Mouse (Mus musculus) midbrain, embryonic 14.5 days (tissue): ENCODE measurements around the gene Kif18b. TPM values are rescaled to one million over a fixed set of nuclear protein-coding genes. Genes with fewer than 3 reads are reported as not detected.

Experiments used
- ATAC-seq: fragments of 200-750 bp; cut with Nextera tagmentation; 2 replicates; pipeline ENCODE4 v1.8.0; 2017; ENCODE audit warnings: moderate number of reproducible peaks, moderate library complexity; ENCODE audit not compliant: low FRiP score, low TSS enrichment
- DNase-seq: peaks from one replicate; pipeline ENCODE4 v3.0.0-alpha.2; 2015
- H3K27ac ChIP-seq: fragments of 300-500 bp; sonication (generic); replicated peaks from 2 replicates; pipeline ENCODE4 v1.5.1; 2014; ENCODE audit warnings: mild to moderate bottlenecking, low read depth, low read length, moderate library complexity
- H3K27me3 ChIP-seq: fragments of 300-500 bp; sonication (generic); 2 replicates; pipeline ENCODE4 v1.6.1; 2014; ENCODE audit warnings: low read length, control low read depth, mixed read lengths; ENCODE audit not compliant: control insufficient read depth, insufficient read depth
- H3K36me3 ChIP-seq: fragments of 300-500 bp; sonication (generic); 2 replicates; pipeline ENCODE4 v1.6.1; 2014; ENCODE audit warnings: low read length, control low read depth; ENCODE audit not compliant: control insufficient read depth, insufficient read depth
- H3K4me1 ChIP-seq: fragments of 300-500 bp; sonication (generic); 2 replicates; pipeline ENCODE4 v1.6.1; 2014; ENCODE audit warnings: mild to moderate bottlenecking, antibody characterized with exemption, low read length, control low read depth; ENCODE audit not compliant: control insufficient read depth, insufficient read depth
- H3K4me2 ChIP-seq: fragments of 300-500 bp; sonication (generic); 2 replicates; pipeline ENCODE4 v1.6.1; 2014; ENCODE audit warnings: mild to moderate bottlenecking, low read length, moderate library complexity
- H3K4me3 ChIP-seq: fragments of 300-500 bp; sonication (generic); replicated peaks from 2 replicates; pipeline ENCODE4 v1.5.1; 2014; ENCODE audit warnings: low read depth, low read length
- H3K9ac ChIP-seq: fragments of 300-500 bp; sonication (generic); replicated peaks from 2 replicates; pipeline ENCODE4 v1.6.1; 2014; ENCODE audit warnings: mild to moderate bottlenecking, low read length, moderate library complexity
- H3K9me3 ChIP-seq: fragments of 300-500 bp; sonication (generic); 2 replicates; pipeline ENCODE4 v1.6.1; 2016; ENCODE audit warnings: low read length, control low read depth, mixed read lengths; ENCODE audit not compliant: control insufficient read depth
- WGBS: fragments of 180-500 bp; shearing (Covaris S2); extraction: QIAGEN DNeasy Blood & Tissue Kit; methylation state at CpG from one replicate; pipeline ENCODE4 v1.1.7; 2014; 5-methylcytosine and 5-hydroxymethylcytosine counted together
- polyA plus RNA-seq: library from polyadenylated mRNA; unstranded; fragments of >200 nt; fragmentation: Nextera tagmentation; extraction: Ambion mirVana; gene quantifications from 2 replicates; pipeline ENCODE4 v1.2.1, GENCODE M21; 2014

Kif18b gene
- polyA plus RNA-seq, 1 experiment from 2014 or later = 1.9 TPM

DNA sequence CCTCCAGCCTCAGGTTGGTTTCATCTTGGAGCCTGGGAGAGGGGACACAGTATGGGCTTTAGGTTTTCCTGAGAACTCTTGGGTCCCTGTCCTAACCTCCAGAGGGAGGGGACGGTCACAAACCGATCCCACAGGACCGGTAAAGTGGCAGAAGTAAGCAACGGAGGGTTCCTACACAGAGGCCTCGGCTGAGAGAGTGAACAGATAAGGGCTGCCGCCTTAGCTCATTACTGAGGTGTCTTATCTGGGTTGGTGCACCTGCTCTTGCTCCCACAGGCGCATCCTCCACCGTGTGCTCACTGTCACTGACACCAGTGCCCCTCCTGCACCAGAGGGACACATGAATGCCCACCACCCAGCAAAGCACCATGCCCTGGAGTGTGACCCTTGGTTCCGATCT is 29.1 kb downstream of the Kif18b start:
- Histone ChIP-seq H3K4me2 (no peak overlapping the region), H3K9ac (no peak overlapping the region), H3K9me3 (no peaks in the 10 kb centered on the region), H3K27me3 (peaks cover 26% of the 10 kb centered on the region), H3K4me1 (0 out of 2 replicates have a peak, but pooled peaks cover 5% of the 10 kb centered on the region), H3K4me3 (no peak overlapping the region), H3K27ac (no peak overlapping the region), H3K36me3 (no peaks in the 10 kb centered on the region)
- no peak for ATAC-seq
- DNase-seq = no peak
- WGBS = 80% methylated on average over 9 of the region's 9 CpGs

DNA sequence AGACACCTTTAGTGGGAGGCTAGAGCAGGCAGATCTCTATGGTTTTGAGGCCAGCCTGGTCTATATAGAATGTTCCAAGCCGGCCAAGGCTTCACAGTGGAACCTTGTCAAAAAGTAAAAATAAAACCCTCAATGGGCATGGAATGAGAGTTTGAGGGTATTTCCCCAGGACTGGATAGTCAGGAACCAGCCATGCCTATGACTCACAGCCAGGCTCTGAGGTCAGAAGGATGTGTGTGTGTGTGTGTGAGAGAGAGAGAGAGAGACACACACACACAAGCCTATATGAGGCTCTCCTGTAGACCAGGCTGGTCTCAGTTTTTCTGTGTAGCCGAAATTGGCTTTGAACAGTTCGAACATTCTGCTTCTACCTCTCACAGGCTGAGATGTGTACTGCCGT is 30.2 kb downstream of the Kif18b start:
- ATAC-seq (no peak), DNase-seq (no peak)
- no peak overlapping the region for H3K4me3 ChIP-seq
- no peaks in the 10 kb centered on the region for H3K36me3 ChIP-seq
- no peak overlapping the region for H3K4me2 ChIP-seq
- 89% methylated on average over 4 of the region's 4 CpGs for WGBS
- H3K27me3 ChIP-seq = peaks cover 27% of the 10 kb centered on the region
- H3K9me3 ChIP-seq = no peaks in the 10 kb centered on the region
- no peak overlapping the region for H3K27ac ChIP-seq
- H3K9ac ChIP-seq = no peak overlapping the region
- H3K4me1 ChIP-seq = 0 out of 2 replicates have a peak, but pooled peaks cover 5% of the 10 kb centered on the region

DNA sequence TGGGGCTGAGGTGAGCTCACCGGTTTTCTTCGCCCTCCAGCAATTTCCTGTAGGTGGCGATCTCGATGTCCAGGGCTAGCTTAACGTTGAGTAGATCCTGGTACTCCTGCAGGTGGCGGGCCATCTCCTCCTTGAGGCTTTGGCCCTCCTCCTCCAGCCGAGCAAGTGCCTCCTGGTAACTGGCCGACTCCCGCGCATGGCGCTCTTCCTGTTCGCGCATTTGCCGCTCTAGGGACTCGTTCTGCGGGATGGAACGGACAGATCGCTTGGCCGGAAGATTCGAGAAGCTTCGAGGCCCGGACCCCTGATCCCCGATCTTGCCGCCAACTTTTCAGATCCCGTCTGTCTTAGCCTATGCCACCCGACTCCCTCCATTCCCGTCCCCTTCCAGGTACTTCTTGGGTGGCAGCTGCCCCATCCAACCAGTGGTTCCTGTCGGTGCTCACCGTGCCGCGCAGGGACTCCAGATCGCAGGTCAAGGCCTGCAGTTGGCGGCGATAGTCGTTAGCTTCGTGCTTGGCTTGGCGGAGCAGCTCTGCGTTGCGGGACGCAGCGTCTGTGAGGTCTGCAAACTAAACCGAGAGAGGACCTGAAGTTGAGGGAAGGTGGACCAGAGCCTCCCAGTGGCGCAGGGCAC is 31.8 kb downstream of the Kif18b start:
- Histone ChIP-seq H3K27ac (no peak overlapping the region), H3K4me3 (peak overlapping the region; percentile 14), H3K9ac (0 out of 2 replicates have a peak overlapping the region, but pooled peaks have one; percentile 16), H3K9me3 (no peaks in the 10 kb centered on the region), H3K36me3 (no peaks in the 10 kb centered on the region), H3K4me2 (peak overlapping the region; percentile 45), H3K4me1 (0 out of 2 replicates have a peak, but pooled peaks cover 5% of the 10 kb centered on the region), H3K27me3 (peaks cover 31% of the 10 kb centered on the region)
- ATAC-seq (no peak), DNase-seq (peak; percentile 65)
- 3% methylated on average over 43 of the region's 43 CpGs for WGBS

DNA sequence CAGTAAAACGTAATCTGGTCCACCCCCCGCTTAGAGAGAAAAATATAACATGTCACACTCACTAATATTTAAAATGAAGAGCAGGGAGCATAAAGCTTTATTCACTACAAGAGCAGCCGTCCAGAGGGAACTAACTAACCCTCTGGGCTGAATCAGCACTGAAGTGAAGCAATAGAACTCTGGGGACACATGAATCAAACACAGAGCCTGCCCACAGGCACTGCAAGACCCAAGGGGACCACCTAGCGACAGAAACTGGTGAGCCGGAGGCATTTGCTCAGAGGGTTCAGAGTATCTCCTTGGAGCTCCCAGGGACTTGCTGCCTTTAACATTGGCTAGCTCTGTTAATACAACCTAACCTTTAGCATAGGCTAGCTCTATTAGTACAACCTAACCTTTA is 34.8 kb downstream of the Kif18b start:
- ATAC-seq = no peak
- WGBS = 69% methylated on average over 5 of the region's 5 CpGs
- H3K27me3 ChIP-seq = peaks cover 30% of the 10 kb centered on the region

DNA sequence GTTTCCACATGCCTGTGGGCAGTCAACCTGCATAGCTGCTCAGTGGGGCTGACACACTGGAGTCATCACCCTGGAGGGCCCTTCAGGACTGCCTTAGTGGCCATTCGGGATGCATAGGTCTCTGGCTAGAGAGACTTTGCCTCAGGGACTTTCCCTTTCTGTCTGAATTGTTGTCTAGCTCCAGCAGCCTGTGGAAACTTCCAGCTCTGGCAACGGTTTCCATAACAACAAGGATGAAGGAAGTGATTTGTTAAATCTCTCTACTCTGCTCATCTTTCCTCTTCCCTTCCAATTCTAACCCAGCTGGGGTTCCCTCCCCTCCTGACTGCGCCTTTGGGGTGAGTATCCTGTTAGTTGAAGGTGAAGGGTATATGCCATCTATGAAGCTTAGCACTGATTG is 36.8 kb downstream of the Kif18b start:
- 0 out of 2 replicates have a peak, but pooled peaks cover 4% of the 10 kb centered on the region for H3K4me1 ChIP-seq
- peaks cover 11% of the 10 kb centered on the region for H3K27me3 ChIP-seq
- DNase-seq (peak; percentile 56), ATAC-seq (no peak)
- no peak overlapping the region for H3K9ac ChIP-seq
- H3K36me3 ChIP-seq = no peaks in the 10 kb centered on the region
- H3K4me3 ChIP-seq = no peak overlapping the region
- H3K4me2 ChIP-seq = no peak overlapping the region
- WGBS = 57% methylated on average over 3 of the region's 3 CpGs
- no peak overlapping the region for H3K27ac ChIP-seq
- no peaks in the 10 kb centered on the region for H3K9me3 ChIP-seq

More for the DNA sequence above, 34.8 kb downstream of the Kif18b start:
- DNase-seq = no peak
- H3K9ac ChIP-seq = no peak overlapping the region
- H3K4me1 ChIP-seq = 0 out of 2 replicates have a peak, but pooled peaks cover 5% of the 10 kb centered on the region
- H3K4me2 ChIP-seq = no peak overlapping the region
- no peak overlapping the region for H3K27ac ChIP-seq
- H3K36me3 ChIP-seq = no peaks in the 10 kb centered on the region
- H3K9me3 ChIP-seq = no peaks in the 10 kb centered on the region
- no peak overlapping the region for H3K4me3 ChIP-seq

DNA sequence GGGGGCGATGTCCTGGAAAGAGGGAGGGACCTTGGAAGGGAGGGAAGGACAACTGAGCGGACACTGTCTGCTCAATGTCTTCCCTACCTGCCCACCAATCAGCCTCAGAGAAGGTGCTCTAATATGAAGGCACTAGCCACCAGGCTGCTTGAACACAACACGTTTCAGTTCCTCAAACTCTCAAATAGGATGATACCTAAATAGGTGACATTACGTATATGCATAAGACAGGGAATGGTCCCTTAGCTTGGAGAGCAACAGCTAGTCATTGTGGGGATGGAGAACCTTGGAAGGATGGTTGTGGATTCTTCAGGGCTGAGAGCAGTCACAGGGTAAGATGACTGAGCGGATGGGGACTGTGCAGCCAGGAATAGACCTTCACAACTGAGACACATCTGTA is 37.5 kb downstream of the Kif18b start:
- Histone ChIP-seq H3K4me3 (no peak overlapping the region), H3K4me2 (no peak overlapping the region), H3K9me3 (no peaks in the 10 kb centered on the region), H3K4me1 (no peaks in the 10 kb centered on the region), H3K27ac (no peak overlapping the region), H3K9ac (no peak overlapping the region), H3K36me3 (no peaks in the 10 kb centered on the region), H3K27me3 (peaks cover 5% of the 10 kb centered on the region)
- no peak for DNase-seq
- no peak for ATAC-seq
- 87% methylated on average over 5 of the region's 5 CpGs for WGBS

DNA sequence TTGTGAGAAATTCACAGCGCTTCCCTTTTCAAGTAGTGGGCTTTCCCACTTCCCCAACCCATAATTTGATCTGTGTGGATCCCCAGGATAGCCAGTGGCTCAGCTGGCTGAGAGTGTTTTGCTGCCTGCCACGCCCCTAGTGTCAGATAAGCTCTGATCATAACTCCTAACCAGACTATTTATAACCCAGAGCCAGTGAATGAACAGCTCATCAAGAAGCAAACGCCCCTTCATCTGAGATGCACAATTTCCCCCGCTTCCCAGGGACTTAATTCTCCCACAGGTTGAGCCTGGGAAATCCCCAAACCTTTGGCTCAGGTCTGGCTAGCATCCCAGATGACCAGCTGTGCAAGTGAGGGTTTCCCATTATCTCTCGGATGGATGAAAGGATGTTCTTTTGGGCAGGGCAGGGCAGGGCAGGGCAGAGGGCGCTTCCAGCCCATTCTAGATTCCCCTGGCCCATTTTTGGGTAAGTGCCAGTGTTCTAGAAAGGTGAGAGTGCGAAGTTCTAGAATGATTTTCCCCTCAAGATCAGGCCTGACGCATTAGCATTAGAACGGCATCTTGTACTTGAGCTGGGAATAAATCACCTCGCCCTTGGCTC is 40.2 kb downstream of the Kif18b start, which contains the start of gene Fam187a:
Fam187a (plus strand) TSS at position 554 of the 604 bp plus-strand sequence.
- H3K4me2 ChIP-seq = no peak within 1 kb of the TSS
- H3K9ac ChIP-seq = no peak within 1 kb of the TSS
- DNase-seq (no peak), ATAC-seq (no peak)
- 60% methylated on average over 10 of the region's 10 CpGs for WGBS
- peaks cover 5% of the 10 kb centered on the region; the same call in 1 of the 2 replicates for H3K27me3 ChIP-seq
- H3K4me3 ChIP-seq = no peak within 1 kb of the TSS
- no peaks in the 10 kb centered on the region for H3K9me3 ChIP-seq
- H3K4me1 ChIP-seq = peaks cover 12% of the 10 kb centered on the region
- no peak within 1 kb of the TSS for H3K27ac ChIP-seq
- H3K36me3 ChIP-seq = no peaks in the 10 kb centered on the region

DNA sequence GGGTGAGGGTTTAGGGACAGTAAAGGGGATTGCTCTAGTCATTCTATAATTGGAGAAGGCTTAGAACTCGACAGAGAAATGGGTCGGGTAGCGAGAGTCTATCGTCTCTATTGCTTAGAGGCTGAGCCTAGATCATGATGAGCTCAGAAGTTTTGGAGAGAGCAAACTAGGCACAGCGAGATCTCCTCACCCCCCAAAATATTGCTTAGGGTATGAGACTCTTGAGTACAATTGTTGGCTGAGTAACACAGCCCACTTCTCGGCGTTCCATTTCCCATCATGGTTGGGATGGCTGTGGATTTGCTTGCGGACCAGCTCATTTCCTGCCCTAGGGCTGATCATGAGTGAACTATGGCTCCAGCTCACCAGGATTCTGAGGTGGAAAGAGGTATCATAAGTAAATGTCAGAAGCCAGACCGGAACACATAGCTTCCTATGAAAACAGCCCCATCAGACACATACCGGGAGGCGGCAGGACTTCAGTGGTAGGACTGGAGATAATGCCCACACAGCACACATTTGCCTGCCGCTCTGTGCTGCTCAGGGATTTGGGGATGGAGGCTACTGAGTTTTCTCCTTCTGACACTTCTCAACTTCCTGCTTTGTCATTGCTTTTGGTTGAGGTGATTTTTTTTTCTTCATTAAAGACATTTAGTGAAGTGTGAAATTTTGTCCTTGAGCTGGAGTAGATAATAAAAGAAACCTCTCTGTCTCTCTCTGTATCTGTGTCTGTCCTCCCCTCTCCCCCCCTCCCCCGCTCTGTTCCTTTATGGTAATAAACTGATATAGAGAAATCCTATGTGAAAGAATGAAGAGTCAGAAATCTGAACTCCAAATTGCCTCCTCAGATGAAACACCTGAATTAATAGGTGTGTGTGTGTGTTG is 43.4 kb downstream of the Kif18b start:
- Histone ChIP-seq H3K4me2 (peak overlapping the region; percentile 74), H3K9ac (peak overlapping the region; percentile 79; the same call in 1 of the 2 replicates), H3K27me3 (no peaks in the 10 kb centered on the region), H3K4me1 (peaks cover 16% of the 10 kb centered on the region), H3K36me3 (peaks cover 14% of the 10 kb centered on the region), H3K4me3 (peak overlapping the region; percentile 63), H3K27ac (peak overlapping the region; percentile 90), H3K9me3 (no peaks in the 10 kb centered on the region)
- ATAC-seq = no peak; the same call in 1 of the 2 replicates
- WGBS = 17% methylated on average over 13 of the region's 13 CpGs
- no peak for DNase-seq
